Mouse (Mus musculus): Measurements from ENCODE around the gene Zfx. TPM values are rescaled to one million over a fixed set of nuclear protein-coding genes. Genes with fewer than 3 reads are reported as not detected.

Gene Zfx
- polyA plus RNA-seq, 1 experiment from 2014 or later = 17.8 TPM

- no peak for DNase-seq (ENCODE audit: low spot score)
- Histone ChIP-seq H3K27ac (ENCODE audit: low read depth, low read length) (no peak overlapping the region), H3K9me3 (ENCODE audit: control insufficient read depth, low read length) (no peaks in the 10 kb centered on the region), H3K27me3 (replicated peaks; ENCODE audit: control insufficient read depth, insufficient read depth, low read length) (peaks cover 23% of the 10 kb centered on the region), H3K36me3 (ENCODE audit: control insufficient read depth, insufficient read depth, low read length) (no peaks in the 10 kb centered on the region), H3K4me2 (no peak overlapping the region), H3K4me3 (ENCODE audit: low read depth, low read length) (no peak overlapping the region), H3K9ac (ENCODE audit: low read depth, low read length) (no peak overlapping the region), H3K4me1 (replicated peaks; ENCODE audit: control insufficient read depth, insufficient read depth, low read length) (no peaks in the 10 kb centered on the region)
- ATAC-seq (replicated peaks; ENCODE audit: low FRiP score) = no peak
- WGBS = 59% methylated on average over 3 of the region's 3 CpGs
These were observed 10.0 kb upstream of the Zfx start for GRCm38 (mm10) chrX:94133551-94133950.

GRCm38 (mm10) chrX:94132239-94132638 lies 8.7 kb upstream of the Zfx start:
- no peaks in the 10 kb centered on the region for H3K36me3 ChIP-seq (ENCODE audit: control insufficient read depth, insufficient read depth, low read length)
- ATAC-seq (replicated peaks; ENCODE audit: low FRiP score) = no peak
- 70% methylated on average over 3 of the region's 3 CpGs for WGBS
- H3K4me3 ChIP-seq (ENCODE audit: low read depth, low read length) = no peak overlapping the region
- no peaks in the 10 kb centered on the region for H3K4me1 ChIP-seq (replicated peaks; ENCODE audit: control insufficient read depth, insufficient read depth, low read length)
- H3K9ac ChIP-seq (ENCODE audit: low read depth, low read length) = no peak overlapping the region
- no peak for DNase-seq (ENCODE audit: low spot score)
- H3K9me3 ChIP-seq (ENCODE audit: control insufficient read depth, low read length) = no peaks in the 10 kb centered on the region
- no peak overlapping the region for H3K4me2 ChIP-seq
- H3K27ac ChIP-seq (ENCODE audit: low read depth, low read length) = no peak overlapping the region
- peaks cover 23% of the 10 kb centered on the region for H3K27me3 ChIP-seq (replicated peaks; ENCODE audit: control insufficient read depth, insufficient read depth, low read length)

- no peak overlapping the region for H3K4me2 ChIP-seq
- no peaks in the 10 kb centered on the region for H3K4me1 ChIP-seq (replicated peaks; ENCODE audit: control insufficient read depth, insufficient read depth, low read length)
- WGBS = 73% methylated on average over 4 of the region's 4 CpGs
- H3K9ac ChIP-seq (ENCODE audit: low read depth, low read length) = no peak overlapping the region
- no peak for ATAC-seq (replicated peaks; ENCODE audit: low FRiP score)
- H3K9me3 ChIP-seq (ENCODE audit: control insufficient read depth, low read length) = no peaks in the 10 kb centered on the region
- no peaks in the 10 kb centered on the region for H3K36me3 ChIP-seq (ENCODE audit: control insufficient read depth, insufficient read depth, low read length)
- H3K27me3 ChIP-seq (replicated peaks; ENCODE audit: control insufficient read depth, insufficient read depth, low read length) = peaks cover 27% of the 10 kb centered on the region
- H3K4me3 ChIP-seq (ENCODE audit: low read depth, low read length) = no peak overlapping the region
- DNase-seq (ENCODE audit: low spot score) = no peak
- H3K27ac ChIP-seq (ENCODE audit: low read depth, low read length) = no peak overlapping the region
These were observed 6.2 kb upstream of the Zfx start for GRCm38 (mm10) chrX:94129712-94130111.

- H3K27ac ChIP-seq (ENCODE audit: low read depth, low read length) = no peak overlapping the region
- H3K27me3 ChIP-seq (replicated peaks; ENCODE audit: control insufficient read depth, insufficient read depth, low read length) = peaks cover 34% of the 10 kb centered on the region
- no peak overlapping the region for H3K9ac ChIP-seq (ENCODE audit: low read depth, low read length)
- H3K9me3 ChIP-seq (ENCODE audit: control insufficient read depth, low read length) = no peaks in the 10 kb centered on the region
- WGBS = 71% methylated on average over 2 of the region's 2 CpGs
- ATAC-seq (replicated peaks; ENCODE audit: low FRiP score) = no peak
- H3K4me1 ChIP-seq (replicated peaks; ENCODE audit: control insufficient read depth, insufficient read depth, low read length) = no peaks in the 10 kb centered on the region
- DNase-seq (ENCODE audit: low spot score) = no peak
- H3K4me2 ChIP-seq = no peak overlapping the region
- H3K4me3 ChIP-seq (ENCODE audit: low read depth, low read length) = no peak overlapping the region
- no peaks in the 10 kb centered on the region for H3K36me3 ChIP-seq (ENCODE audit: control insufficient read depth, insufficient read depth, low read length)
These were observed 2.4 kb upstream of the Zfx start for GRCm38 (mm10) chrX:94125950-94126349.

- ATAC-seq (replicated peaks; ENCODE audit: low FRiP score) = peak; percentile 63
- Histone ChIP-seq H3K36me3 (ENCODE audit: control insufficient read depth, insufficient read depth, low read length) (no peaks in the 10 kb centered on the region), H3K4me2 (peak overlapping the region; percentile 60), H3K9ac (ENCODE audit: low read depth, low read length) (peak overlapping the region; percentile 93), H3K9me3 (ENCODE audit: control insufficient read depth, low read length) (no peaks in the 10 kb centered on the region), H3K4me1 (replicated peaks; ENCODE audit: control insufficient read depth, insufficient read depth, low read length) (peaks cover 5% of the 10 kb centered on the region), H3K27me3 (replicated peaks; ENCODE audit: control insufficient read depth, insufficient read depth, low read length) (peaks cover 37% of the 10 kb centered on the region), H3K27ac (ENCODE audit: low read depth, low read length) (peak overlapping the region; percentile 99), H3K4me3 (ENCODE audit: low read depth, low read length) (peak overlapping the region; percentile 74)
- no peak for DNase-seq (ENCODE audit: low spot score)
- WGBS = 15% methylated on average over 42 of the region's 53 CpGs
These were observed 818 bp downstream of the Zfx start for GRCm38 (mm10) chrX:94122709-94123058.

GRCm38 (mm10) chrX:94121866-94122708 lies 1.4 kb downstream of the Zfx start:
- DNase-seq (ENCODE audit: low spot score) (peak; percentile 77), ATAC-seq (replicated peaks; ENCODE audit: low FRiP score) (peak; percentile 82)
- 15% methylated on average over 58 of the region's 65 CpGs for WGBS
- peak overlapping the region; percentile 93 for H3K9ac ChIP-seq (ENCODE audit: low read depth, low read length)
- H3K4me1 ChIP-seq (replicated peaks; ENCODE audit: control insufficient read depth, insufficient read depth, low read length) = peaks cover 5% of the 10 kb centered on the region
- peaks cover 37% of the 10 kb centered on the region for H3K27me3 ChIP-seq (replicated peaks; ENCODE audit: control insufficient read depth, insufficient read depth, low read length)
- H3K36me3 ChIP-seq (ENCODE audit: control insufficient read depth, insufficient read depth, low read length) = no peaks in the 10 kb centered on the region
- peak overlapping the region; percentile 99 for H3K27ac ChIP-seq (ENCODE audit: low read depth, low read length)
- peak overlapping the region; percentile 71 for H3K4me2 ChIP-seq
- H3K9me3 ChIP-seq (ENCODE audit: control insufficient read depth, low read length) = no peaks in the 10 kb centered on the region
- H3K4me3 ChIP-seq (ENCODE audit: low read depth, low read length) = peak overlapping the region; percentile 74

GRCm38 (mm10) chrX:94121161-94121856 lies 2.2 kb downstream of the Zfx start:
- no peak for ATAC-seq (replicated peaks; ENCODE audit: low FRiP score)
- DNase-seq (ENCODE audit: low spot score) = no peak
- Histone ChIP-seq H3K27me3 (replicated peaks; ENCODE audit: control insufficient read depth, insufficient read depth, low read length) (peaks cover 35% of the 10 kb centered on the region), H3K9ac (ENCODE audit: low read depth, low read length) (peak overlapping the region; percentile 93), H3K4me3 (ENCODE audit: low read depth, low read length) (peak overlapping the region; percentile 74), H3K9me3 (ENCODE audit: control insufficient read depth, low read length) (no peaks in the 10 kb centered on the region), H3K4me1 (replicated peaks; ENCODE audit: control insufficient read depth, insufficient read depth, low read length) (peaks cover 5% of the 10 kb centered on the region), H3K36me3 (ENCODE audit: control insufficient read depth, insufficient read depth, low read length) (no peaks in the 10 kb centered on the region), H3K27ac (ENCODE audit: low read depth, low read length) (peak overlapping the region; percentile 99), H3K4me2 (peak overlapping the region; percentile 71)
- 18% methylated on average over 24 of the region's 24 CpGs for WGBS

GRCm38 (mm10) chrX:94118350-94118749 lies 5.2 kb downstream of the Zfx start:
- Histone ChIP-seq H3K4me3 (ENCODE audit: low read depth, low read length) (no peak overlapping the region), H3K4me1 (replicated peaks; ENCODE audit: control insufficient read depth, insufficient read depth, low read length) (peaks cover 5% of the 10 kb centered on the region), H3K9ac (ENCODE audit: low read depth, low read length) (no peak overlapping the region), H3K27ac (ENCODE audit: low read depth, low read length) (no peak overlapping the region), H3K27me3 (replicated peaks; ENCODE audit: control insufficient read depth, insufficient read depth, low read length) (peaks cover 25% of the 10 kb centered on the region), H3K4me2 (no peak overlapping the region), H3K9me3 (ENCODE audit: control insufficient read depth, low read length) (no peaks in the 10 kb centered on the region), H3K36me3 (ENCODE audit: control insufficient read depth, insufficient read depth, low read length) (no peaks in the 10 kb centered on the region)
- ATAC-seq (replicated peaks; ENCODE audit: low FRiP score) (no peak), DNase-seq (ENCODE audit: low spot score) (no peak)
